Mouse (Mus musculus) kidney, adult 11 months (tissue): ENCODE results near the gene Gmfg.

Experiments
- DNase-seq: peaks from one replicate; pipeline ENCODE4 v3.0.0; 2022

The Gmfg gene

DNA sequence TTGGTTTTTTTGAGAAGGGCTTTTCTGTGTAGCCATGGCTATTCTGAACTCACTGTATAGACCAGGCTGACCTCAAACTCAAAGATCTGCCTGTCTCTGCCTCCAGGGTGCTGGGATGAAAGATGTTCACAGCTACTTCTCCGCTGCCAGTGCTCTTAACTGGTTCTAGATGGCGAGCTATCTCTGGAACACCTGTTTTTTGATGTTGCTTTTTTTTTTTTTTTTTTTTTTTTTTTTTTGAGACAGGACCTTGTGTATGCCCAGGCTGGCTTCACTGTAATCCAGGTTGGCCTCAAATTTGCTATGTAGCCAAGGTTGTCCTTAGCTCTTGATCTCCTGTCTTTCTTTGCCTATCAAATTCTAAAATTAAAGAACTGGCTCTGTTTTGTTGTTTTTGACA lies 1.5 kb downstream of the Gmfg start:
- no peak for DNase-seq

DNA sequence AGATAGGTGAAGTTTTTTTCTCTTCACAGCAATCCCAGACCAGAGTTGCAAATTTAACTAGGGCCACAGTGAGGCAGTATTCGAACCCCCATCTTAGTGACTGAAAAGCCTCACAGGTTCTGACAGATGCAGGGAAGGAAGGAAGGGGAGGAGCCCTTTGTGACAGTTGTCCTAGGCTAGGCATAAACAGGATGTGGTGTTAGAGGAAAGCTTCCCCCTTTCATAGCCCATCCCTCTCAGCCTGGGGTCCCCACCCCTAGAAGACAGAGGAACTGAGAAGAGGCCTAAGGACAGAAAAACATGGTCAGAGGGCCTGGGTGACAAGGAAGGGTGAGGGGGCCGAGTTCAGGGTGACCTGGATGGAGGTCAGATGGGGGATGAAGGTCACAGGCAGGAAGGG lies 3.5 kb downstream of the Gmfg start:
- peak; percentile 49 for DNase-seq

DNA sequence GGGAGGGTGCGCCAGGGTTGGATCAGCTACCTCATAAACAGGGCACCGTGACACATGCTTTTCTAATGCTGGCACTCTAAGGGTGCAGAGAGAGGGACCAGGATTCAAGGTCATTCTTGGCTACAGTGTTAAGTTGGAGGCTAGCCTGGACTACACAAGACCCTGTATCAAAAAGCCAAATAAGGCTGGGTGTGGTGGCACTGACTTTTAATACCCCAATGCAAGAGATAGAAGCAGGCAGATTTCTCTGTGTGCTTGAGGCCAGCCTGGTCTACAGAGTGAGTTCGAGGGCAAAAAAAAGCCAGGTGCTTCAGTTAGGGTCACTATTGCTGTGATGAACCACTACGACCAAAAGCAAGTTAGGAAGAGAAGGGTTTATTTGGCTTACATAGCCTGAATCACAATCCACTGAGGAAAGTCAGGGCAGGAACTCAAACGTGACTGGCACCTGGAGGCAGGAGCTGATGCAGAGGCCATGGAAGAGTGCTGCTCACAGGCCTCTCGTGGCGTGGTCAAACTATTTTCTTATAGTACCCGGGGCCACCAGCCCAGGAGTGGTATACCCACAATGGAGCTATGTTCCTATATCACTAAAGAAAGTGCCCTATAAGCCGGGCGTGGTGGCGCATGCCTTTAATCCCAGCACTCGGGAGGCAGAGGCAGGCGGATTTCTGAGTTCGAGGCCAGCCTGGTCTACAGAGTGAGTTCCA lies 4.7 kb downstream of the Gmfg start:
- no peak for DNase-seq

DNA sequence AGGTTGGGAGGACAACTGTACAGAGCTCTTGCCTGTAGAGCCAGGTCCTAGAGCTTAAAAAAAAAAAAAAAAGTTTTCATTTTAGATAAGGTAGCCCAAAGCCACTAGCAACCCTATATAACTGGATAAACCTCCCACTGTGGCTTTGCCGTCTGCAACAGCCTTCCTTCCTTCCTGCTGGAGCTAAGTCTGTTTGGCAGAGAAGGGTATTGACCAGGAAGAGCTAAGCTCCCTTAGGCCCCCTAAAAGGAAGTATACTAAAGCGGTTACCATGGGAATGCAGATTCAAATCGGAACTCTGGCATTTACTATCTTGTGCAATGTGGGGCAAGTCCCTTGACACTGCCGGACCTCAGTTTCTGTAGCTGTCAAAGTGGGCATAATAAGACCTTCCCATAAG lies 5.4 kb downstream of the Gmfg start:
- no peak for DNase-seq

DNA sequence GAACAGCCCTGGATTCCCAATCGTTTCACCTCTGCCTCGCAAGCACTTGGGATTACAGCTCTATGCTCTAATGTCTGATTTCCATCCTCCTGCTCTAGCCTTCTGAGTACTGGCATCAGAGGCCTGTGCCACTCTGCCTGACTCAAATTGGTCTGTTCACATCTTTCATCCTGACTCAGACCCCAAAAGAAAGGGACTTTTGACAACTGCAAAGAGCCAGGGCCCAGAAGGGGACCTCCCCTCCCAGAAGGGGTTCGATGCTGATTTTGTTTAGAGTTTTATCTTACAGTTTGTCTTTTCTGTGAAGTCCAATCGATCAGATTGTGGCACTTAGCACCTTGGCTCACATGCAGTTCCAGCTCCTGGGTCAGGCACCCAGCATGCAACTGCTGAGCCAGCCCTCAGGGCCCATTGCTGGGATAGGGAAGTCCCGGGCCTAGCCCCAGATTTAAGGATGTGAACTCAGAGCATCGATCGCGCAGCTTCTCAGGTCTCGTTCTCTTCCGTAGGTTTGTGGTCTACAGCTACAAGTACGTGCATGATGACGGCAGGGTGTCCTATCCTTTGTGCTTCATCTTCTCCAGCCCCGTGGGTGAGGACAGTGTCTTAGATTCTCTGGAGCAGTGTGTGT lies 7.2 kb downstream of the Gmfg start:
- DNase-seq = no peak

DNA sequence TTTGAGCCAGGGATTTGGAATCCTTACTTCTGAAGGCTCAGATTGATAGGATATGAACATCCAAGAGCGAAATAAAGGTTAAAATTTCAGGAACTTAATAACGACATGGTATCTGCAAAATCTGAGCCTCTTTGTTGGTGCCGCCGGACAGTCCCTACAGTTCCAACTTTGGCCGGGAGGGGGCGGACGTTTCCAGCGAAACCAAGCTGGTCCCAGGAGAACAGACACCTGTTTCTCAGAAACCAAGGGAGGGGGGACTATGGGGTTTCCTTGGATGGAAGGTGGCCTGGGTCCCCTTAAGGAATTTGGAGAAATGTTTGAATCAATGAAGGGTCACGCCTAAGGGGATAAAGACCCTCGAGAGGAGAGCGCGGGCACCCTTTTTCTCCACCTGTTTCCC lies 9.2 kb downstream of the Gmfg start:
- peak; percentile 54 for DNase-seq

DNA sequence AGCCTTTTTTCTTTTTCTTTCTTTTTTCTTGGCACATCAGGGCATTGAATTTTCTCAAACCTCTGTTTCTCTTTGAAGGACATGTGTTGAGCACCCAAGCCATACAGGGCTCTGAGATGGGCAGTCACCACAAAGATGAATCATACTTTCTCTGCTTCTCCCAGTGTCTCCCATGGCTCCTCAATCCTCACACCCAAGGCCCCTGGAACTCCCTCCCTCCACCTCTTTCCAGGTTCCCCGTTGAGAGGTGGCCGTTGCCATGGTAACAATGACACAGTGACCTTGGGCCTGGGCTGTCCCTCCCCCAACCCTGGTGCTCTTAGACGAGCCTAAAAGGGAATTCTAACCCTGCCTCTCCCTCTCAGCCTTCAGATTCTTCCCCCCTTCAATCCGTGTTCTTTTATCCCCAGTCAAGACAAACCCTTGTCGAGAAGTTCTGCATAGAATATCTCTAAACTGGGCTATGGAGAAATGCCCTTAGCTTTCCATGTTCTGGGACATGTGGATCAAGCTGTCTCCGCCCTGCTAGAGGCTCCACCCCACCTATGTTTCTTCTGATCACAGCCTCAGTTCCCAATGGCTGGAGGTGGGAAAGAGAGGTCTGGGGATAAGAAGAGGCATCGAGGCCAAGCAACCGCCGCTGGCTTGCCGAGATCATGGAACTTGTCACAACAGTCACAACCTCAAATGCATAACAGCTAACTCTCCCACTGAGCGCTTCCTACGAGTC lies 10.0 kb downstream of the Gmfg start:
- peak; percentile 34 for DNase-seq

DNA sequence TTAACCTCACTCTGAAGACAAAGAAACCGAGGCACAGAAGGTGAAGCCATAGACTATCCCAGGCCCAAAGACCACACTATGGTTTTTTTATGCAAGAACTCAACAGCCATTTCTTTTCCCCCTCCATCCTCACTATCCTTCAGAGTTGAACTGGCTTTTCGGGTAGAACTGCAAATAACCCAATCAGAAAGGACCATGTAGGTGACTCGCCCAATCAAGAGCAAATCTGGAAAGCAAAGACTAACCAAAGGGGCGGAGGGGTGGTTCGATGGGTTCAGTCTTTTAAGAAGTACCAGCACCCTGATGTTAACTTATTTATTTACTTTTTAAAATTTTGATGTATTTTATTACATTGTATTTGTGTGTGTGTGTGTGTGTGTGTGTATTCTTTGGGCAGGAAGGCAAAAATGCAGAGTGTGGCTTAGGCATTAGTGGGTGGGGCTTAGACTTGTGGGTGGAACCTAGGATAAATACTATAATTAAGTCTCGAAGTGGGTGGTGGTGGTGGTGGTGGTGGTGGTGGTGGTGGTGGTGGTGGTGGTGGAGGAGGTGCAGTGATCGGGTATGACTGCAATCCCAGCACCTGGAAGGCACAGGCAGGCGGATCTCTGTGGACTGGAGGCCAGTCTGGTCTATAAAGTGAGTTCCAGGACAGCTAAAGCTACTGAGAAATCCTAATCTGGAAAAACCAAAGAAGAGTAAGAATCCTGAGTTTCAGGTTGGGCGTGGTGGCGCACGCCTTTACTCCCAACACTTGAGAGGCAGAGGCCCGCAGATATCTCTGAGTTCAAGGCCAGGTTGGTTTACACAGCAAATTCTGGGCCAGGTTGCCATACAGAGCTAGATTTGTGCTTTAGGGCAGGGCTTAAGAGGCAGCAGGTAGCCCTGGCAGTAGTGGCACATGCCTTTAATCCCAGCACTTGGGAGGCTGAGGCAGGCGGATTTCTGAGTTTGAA lies 10.9 kb downstream of the Gmfg start:
- DNase-seq = no peak

DNA sequence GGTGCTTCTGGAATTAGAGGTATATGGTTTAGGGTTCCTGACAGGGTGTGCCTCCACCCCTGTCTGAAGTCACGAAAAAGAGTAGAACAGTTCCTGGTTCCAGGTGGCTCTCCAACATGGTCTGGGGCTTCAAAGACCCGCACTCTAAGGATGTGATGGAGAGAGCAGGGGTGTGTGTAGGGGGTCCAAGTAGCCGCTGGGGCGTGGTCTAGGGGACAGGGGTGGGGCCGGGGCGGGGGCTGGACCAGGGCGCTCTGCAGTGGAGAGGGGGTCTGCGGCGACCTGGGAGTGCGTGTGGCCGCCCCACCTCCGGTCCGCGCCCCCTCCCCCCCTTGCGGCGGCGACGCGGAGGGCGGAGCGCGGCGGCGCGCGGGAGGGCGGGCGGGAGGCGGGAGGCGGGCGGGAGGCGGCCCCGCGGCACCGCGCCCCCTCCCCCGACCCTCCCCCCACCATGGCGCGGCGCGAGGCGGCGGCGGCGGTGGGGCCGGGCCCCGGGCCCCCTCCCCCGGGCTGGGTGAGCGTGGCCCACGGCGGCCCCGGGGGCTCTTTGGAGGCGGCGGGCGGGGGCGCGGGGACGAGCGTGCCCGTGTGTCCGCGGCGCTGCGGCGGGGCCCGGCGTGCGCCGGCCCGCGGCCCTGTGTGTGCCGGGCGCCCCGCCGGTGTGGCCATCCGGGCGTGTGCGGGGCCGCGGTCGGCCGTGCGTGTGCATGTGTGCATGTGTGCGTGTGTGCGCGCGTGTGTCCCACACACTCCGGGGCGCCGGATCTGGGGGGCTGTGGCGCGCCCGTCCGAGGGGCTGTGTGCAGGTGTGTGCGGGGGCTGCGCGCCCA lies 14.5 kb downstream of the Gmfg start, which contains the start of gene Lrfn1:
Gene Lrfn1, plus strand, starts transcription at position 450 of the 830 bp plus-strand sequence.
- DNase-seq = no peak

DNA sequence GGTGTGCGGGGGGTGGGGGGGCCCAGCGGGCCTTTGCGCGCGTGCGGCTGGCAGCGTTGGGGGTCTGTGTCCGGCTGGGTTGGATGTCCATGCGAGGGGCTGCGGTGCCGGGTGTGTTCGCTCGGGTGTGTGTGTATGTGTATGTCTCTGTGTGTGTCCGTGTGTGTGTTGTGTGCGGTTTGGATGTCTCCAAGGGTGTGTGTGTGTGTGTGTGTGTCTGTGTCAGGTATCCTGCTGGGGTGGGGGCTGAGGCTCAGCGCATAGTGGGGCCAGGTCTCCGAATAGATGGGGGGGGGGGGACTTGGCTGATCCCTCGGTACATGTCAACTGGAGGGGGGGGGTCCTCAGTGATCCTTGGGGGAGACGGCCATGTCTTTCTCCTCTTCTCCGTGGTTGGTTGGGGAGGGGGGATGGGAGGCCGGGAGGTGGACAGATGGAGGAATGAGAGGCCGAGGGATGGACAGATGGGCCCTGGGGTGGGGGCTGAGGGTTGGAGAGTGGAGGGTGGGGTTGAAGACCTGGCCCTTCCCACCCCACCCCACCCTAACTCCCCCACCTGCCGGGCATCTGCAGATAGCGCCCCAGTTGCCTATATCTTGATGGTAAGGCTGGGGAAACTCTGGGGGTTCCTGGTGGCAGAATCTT lies 15.2 kb downstream of the Gmfg start:
- no peak for DNase-seq

DNA sequence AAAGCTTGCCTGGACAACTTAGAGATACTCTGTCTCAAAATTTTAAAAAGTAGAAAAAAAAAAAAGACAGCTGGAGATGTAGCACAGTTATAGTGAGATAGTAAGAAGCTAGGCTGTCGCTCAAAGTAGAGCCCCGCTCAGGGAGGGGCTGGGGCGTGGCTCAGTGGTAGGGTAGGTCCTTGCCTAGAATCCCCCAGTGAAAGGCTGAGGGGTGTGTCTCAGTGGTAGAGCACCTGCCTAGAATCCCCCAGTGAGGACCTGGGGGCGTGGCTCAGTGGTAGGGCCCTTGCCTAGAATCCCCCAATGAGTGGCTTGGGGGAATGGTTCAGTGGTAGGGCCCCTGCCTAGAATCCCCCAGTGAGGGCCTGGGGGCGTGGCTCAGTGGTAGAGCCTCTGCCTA lies 23.1 kb downstream of the Gmfg start:
- DNase-seq = no peak

DNA sequence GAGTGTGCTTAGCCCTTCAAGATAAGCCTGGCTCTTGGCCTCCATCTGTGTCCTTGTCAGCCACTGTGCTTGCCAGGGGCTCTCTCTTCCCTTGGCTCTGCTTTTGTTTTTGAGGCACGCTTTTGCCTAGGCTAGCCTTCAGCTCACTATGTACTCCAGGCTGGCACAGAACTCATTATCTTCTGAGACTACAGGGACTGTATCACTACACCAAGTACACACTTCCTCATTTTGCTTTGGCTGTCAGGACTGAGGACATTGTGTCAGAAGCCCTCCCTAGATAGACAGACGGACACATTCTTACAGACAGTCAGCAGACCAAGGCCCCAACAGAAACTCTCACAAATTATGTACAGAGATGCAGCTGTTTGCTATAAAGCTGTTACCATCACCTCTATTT lies 25.5 kb downstream of the Gmfg start:
- no peak for DNase-seq

DNA sequence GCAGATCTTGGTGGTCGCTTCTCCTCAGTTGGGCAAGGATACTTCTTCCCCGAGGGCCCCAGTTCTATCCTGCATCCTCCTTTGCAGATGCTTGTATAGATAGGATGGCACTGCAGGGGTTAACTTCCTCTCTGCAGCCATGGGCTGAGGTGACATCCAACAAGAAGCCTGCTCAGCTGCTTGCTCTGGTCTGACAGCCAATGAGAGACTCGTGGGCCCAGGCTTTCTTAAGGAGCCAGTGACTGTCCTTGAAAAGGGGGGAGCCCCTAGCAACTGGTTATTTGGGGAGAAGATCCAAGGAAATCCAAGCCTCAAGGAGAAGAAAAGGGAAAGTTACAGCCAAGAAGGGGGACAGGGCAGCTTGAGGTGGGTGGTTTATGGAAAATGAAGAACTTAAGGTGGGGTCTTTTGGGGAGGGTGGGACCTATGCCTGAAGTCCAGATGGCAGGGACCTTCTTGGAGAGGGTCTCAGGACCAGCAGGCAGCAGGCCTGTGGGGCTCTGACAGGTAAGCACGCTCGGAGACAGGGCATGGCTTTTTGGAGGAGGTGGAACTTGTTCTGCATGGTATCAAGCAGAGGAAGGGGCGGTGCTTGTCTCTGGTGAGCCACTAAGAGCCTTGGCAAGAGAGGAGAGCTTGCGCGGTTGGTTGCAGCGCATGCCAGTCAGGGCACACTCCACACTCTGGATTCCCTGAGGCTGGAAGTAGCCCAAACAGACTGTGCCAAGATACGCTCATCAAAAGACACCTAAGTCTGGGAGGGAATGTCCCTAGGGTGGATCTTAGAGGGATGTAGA lies 27.4 kb downstream of the Gmfg start:
- peak; percentile 80 for DNase-seq

DNA sequence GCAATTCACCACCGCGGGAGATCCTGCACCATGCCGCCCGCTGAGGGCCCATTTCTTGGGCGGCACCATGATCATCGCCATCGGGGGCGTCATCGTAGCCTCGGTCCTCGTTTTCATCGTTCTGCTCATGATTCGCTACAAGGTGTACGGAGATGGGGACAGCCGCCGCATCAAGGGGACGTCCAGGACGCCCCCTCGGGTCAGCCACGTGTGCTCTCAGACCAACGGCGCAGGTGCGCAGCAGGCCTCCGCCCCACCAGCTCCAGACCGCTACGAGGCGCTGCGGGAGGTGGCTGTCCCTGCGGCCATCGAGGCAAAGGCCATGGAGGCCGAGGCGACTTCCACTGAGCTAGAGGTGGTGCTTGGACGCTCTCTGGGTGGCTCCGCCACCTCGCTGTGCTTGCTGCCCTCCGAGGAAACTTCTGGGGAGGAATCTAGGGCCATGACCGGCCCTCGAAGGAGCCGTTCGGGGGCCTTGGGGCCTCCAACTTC lies 29.5 kb downstream of the Gmfg start:
- no peak for DNase-seq

DNA sequence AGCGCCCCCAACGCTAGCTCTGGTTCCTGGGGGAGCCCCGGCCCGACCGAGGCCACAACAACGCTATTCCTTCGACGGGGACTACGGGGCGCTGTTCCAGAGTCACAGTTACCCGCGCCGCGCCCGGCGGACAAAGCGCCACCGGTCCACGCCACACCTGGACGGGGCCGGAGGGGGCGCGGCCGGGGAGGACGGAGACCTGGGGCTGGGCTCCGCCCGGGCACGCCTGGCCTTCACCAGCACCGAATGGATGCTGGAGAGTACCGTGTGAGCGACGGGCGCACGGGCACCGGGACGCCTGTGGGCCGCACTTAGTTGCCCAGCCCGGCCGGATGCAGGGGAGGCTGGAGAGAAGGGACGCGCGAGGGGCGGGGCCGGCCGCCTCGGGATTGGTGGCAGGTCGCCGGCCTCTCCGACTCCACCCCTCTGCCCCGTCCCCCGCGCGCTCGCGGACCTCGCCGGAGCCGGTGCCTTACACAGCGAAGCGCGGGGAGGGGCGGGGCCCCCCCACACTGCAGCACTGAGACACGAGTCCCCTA lies 30.0 kb downstream of the Gmfg start:
- DNase-seq = peak; percentile 48

DNA sequence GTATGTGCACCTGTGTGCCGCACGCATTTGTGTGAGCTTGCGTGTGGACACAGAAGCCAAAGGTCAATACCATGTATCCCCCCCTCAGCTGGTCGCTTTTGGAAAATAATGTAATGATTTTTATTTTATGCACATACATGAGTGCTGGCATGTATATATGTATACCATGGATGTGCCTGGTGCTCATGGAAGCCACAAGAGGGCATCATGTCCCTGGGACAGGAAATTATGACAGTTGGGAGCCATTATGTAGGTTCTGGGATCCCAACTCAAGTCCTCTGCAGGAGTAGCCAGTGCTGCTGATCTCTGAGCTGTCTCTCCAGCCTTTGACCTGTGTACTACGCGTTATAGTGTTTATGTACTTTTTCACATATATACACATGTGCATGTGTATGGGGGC lies 38.9 kb downstream of the Gmfg start:
- no peak for DNase-seq

DNA sequence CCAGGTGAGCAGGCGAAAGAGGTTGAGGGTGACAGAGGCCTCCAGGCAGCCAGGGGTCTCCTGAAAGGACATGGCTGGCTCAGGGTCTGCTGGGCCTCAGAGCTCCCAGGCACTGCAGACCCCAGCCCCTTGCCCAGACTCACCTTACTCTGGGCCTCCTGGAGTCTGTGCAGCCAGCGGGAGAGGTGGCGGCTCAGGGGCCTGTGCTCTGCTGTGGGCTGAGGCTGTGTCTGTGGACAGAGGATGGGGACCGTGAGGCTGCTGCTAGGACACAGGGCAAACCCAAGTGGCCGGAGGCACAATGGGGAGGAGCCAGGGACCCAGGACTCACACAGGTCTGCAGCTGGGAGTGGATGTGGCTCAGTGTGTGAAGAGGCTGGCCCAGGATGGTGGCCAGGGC lies 40.1 kb downstream of the Gmfg start:
- no peak for DNase-seq

DNA sequence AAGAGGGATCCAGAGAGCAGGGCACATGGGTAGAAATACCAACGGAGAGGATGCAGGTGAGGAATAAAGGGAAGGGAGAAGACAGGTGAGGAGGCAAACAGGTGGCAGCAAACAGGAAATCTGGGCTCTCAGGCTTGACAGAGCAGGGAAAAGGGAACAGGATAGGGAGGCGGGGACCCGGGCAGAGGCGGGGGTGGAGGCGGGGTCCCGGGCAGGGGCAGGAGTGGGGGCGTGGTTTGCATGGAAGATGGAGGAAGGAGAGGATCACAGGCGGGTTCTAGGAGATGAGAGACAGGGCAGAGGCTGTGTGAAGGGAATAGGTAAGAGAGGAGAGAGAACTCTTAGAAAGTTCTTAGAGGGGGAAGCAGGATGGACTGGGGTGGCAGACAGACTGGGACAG lies 41.6 kb downstream of the Gmfg start:
- no peak for DNase-seq

DNA sequence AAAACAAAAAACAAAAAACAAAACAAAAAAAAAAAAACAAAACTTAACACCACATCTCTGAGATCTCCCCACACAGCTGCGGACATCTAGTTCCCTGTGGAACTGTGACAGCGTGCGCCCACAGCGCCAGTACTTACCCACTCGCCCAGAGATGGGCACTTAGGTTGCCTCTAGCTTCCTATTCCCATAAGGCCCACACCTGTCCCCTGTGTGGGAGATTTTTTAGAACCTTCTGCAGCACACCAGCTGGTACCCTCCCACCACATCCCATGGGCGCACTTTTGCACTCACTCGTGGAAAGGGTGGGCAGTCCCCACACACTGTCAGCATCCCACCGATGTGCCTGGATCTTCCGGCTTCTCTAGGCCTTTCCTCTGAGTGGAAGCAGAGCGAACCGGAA lies 45.6 kb downstream of the Gmfg start:
- no peak for DNase-seq

DNA sequence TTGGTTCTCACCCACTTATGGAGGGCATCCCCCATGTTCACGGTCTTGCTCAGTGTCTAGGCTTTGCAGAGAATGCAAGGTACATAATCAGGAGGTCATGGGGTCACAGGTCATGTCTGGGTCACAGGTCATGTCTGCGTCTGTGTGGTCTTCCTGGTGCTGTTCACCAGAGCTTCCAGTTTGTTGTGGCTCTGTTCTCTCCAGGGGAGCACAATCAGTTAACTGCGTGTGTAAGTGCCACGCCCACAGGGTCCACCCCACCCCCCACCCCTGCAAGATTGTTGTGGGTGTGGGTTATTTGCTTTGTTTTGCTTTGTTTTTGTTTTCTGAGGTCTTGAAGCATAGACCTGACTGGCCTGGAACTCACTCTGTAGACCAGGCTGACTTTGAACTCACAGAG lies 46.9 kb downstream of the Gmfg start:
- DNase-seq = no peak
